Mouse (Mus musculus) hindbrain, embryonic 12.5 days (tissue): ENCODE data around the gene B4gat1. TPM values are rescaled to one million over a fixed set of nuclear protein-coding genes. Genes with fewer than 3 reads are reported as not detected.

Experiments
- ATAC-seq: fragments of 200-750 bp; cut with Nextera tagmentation; 2 replicates; pipeline ENCODE4 v1.8.0; 2017; ENCODE audit warnings: moderate TSS enrichment; ENCODE audit not compliant: low FRiP score
- H3K27ac ChIP-seq: fragments of 300-500 bp; sonication (generic); 2 replicates; pipeline ENCODE4 v1.5.1; 2016; ENCODE audit warnings: mild to moderate bottlenecking
- H3K27me3 ChIP-seq: fragments of 300-500 bp; sonication (generic); 2 replicates; pipeline ENCODE4 v1.6.1; 2016; ENCODE audit warnings: mild to moderate bottlenecking
- H3K36me3 ChIP-seq: fragments of 300-500 bp; sonication (generic); 2 replicates; pipeline ENCODE4 v1.6.1; 2016; ENCODE audit warnings: mild to moderate bottlenecking
- H3K4me1 ChIP-seq: fragments of 300-500 bp; sonication (generic); 2 replicates; pipeline ENCODE4 v1.6.1; 2016
- H3K4me2 ChIP-seq: fragments of 300-500 bp; sonication (generic); replicated peaks from 2 replicates; pipeline ENCODE4 v1.6.1; 2016; ENCODE audit warnings: mild to moderate bottlenecking
- H3K4me3 ChIP-seq: fragments of 300-500 bp; sonication (generic); 2 replicates; pipeline ENCODE4 v1.5.1; 2016; ENCODE audit warnings: mild to moderate bottlenecking
- H3K9ac ChIP-seq: fragments of 300-500 bp; sonication (generic); 2 replicates; pipeline ENCODE4 v1.6.1; 2016; ENCODE audit warnings: mild to moderate bottlenecking, moderate library complexity
- H3K9me3 ChIP-seq: fragments of 300-500 bp; sonication (generic); replicated peaks from 2 replicates; pipeline ENCODE4 v1.6.1; 2016; ENCODE audit warnings: mild to moderate bottlenecking
- WGBS: fragments of 180-500 bp; shearing (Covaris S2); methylation state at CpG from one replicate; pipeline ENCODE4 v1.1.7; 2016; 5-methylcytosine and 5-hydroxymethylcytosine counted together
- polyA plus RNA-seq: library from polyadenylated mRNA; unstranded; fragments of >200 nt; fragmentation: Nextera tagmentation; extraction: Ambion mirVana; gene quantifications from 2 replicates; pipeline ENCODE4 v1.2.1, GENCODE M21; 2016

B4gat1 gene
- polyA plus RNA-seq, 1 experiment from 2014 or later: 43.8 TPM

- 80% methylated on average over 8 of the region's 8 CpGs for whole genome bisulfite sequencing
- ATAC-seq: no peak
- peaks cover 6% of the 10 kb centered on the region; the same call in 1 of the 2 replicates for H3K27me3 ChIP-seq
- no peak overlapping the region for H3K9ac ChIP-seq
- H3K4me1 ChIP-seq: no peaks in the 10 kb centered on the region
- no peak overlapping the region for H3K4me3 ChIP-seq
- no peaks in the 10 kb centered on the region for H3K36me3 ChIP-seq
- H3K27ac ChIP-seq: no peak overlapping the region
- H3K9me3 ChIP-seq: no peaks in the 10 kb centered on the region
- no peak overlapping the region for H3K4me2 ChIP-seq
Measured at GRCm38 (mm10) chr19:5013138-5013537, 25.5 kb upstream of the B4gat1 start.

DNA sequence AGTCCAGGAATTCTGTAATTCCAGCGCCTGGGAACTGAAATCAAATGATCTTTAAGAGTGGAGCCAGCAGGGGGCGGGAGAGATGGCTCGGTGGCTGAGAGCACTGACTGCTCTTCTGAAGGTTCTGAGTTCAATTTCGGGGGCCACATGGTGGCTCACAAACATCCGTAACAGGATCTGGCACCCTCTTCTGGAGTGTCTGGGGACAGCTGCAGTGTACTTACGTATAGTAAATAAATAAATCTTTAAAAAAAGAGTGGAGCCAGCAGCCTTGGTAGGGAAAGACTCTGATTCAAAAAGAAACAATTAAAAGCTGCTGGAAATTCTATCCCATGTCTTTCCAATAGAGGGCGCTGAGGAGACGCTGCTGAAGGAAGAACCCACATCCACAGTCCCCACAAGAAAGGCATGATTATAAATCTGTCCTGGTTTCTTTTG is 23.6 kb upstream of the B4gat1 start:
- Histone ChIP-seq H3K9ac (no peak overlapping the region), H3K27ac (no peak overlapping the region), H3K4me3 (no peak overlapping the region), H3K36me3 (no peaks in the 10 kb centered on the region), H3K4me2 (no peak overlapping the region), H3K27me3 (0 out of 2 replicates have a peak, but pooled peaks cover 6% of the 10 kb centered on the region), H3K9me3 (no peaks in the 10 kb centered on the region), H3K4me1 (no peaks in the 10 kb centered on the region)
- whole genome bisulfite sequencing: 18% methylated on average over 8 of the region's 8 CpGs
- ATAC-seq: no peak

GRCm38 (mm10) chr19:5016221-5016742 is 22.3 kb upstream of the B4gat1 start:
- no peak for ATAC-seq
- 44% methylated on average over 10 of the region's 10 CpGs for WGBS
- Histone ChIP-seq H3K9me3 (no peaks in the 10 kb centered on the region), H3K36me3 (no peaks in the 10 kb centered on the region), H3K27ac (no peak overlapping the region), H3K27me3 (0 out of 2 replicates have a peak, but pooled peaks cover 6% of the 10 kb centered on the region), H3K4me3 (no peak overlapping the region), H3K4me2 (no peak overlapping the region), H3K4me1 (no peaks in the 10 kb centered on the region), H3K9ac (no peak overlapping the region)

- H3K4me2 ChIP-seq: no peak overlapping the region
- WGBS: 19% methylated on average over 12 of the region's 12 CpGs
Measured at GRCm38 (mm10) chr19:5016782-5017181, 21.8 kb upstream of the B4gat1 start.

GRCm38 (mm10) chr19:5017611-5018010 is 21.0 kb upstream of the B4gat1 start:
- Histone ChIP-seq H3K36me3 (no peaks in the 10 kb centered on the region), H3K9me3 (no peaks in the 10 kb centered on the region), H3K27ac (no peak overlapping the region), H3K4me2 (no peak overlapping the region), H3K4me1 (no peaks in the 10 kb centered on the region), H3K9ac (no peak overlapping the region), H3K4me3 (no peak overlapping the region), H3K27me3 (0 out of 2 replicates have a peak, but pooled peaks cover 2% of the 10 kb centered on the region)
- no peak for ATAC-seq
- WGBS: 83% methylated on average over 4 of the region's 4 CpGs

More at GRCm38 (mm10) chr19:5016782-5017181, 21.8 kb upstream of the B4gat1 start:
- no peaks in the 10 kb centered on the region for H3K36me3 ChIP-seq
- H3K27me3 ChIP-seq: 0 out of 2 replicates have a peak, but pooled peaks cover 6% of the 10 kb centered on the region
- H3K9me3 ChIP-seq: no peaks in the 10 kb centered on the region
- no peak overlapping the region for H3K9ac ChIP-seq
- no peaks in the 10 kb centered on the region for H3K4me1 ChIP-seq
- no peak overlapping the region for H3K4me3 ChIP-seq
- no peak for ATAC-seq
- no peak overlapping the region for H3K27ac ChIP-seq

DNA sequence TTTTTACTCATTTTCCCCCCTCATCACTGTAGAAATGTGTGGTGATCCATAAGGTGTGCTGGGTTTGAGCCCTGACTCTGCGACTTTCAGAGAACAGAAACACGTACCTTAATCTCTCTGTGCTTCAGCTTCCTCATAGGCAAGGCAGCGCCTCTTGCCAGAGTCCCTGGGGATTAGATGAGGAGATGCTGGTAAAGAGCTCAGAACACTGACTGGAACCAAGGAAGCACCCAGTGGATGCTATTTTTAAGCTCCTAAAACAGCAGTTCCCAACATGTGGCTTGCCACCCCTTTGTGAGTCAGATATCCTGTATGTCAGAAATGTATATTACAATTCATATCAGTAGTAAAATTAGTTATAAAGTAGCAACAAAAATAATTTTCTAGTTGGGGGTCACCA is 20.4 kb upstream of the B4gat1 start:
- Histone ChIP-seq H3K4me1 (no peaks in the 10 kb centered on the region), H3K4me3 (no peak overlapping the region), H3K9me3 (no peaks in the 10 kb centered on the region), H3K36me3 (no peaks in the 10 kb centered on the region), H3K9ac (no peak overlapping the region), H3K27me3 (no peaks in the 10 kb centered on the region), H3K27ac (no peak overlapping the region), H3K4me2 (no peak overlapping the region)
- no peak for ATAC-seq
- WGBS: 86% methylated on average over 3 of the region's 3 CpGs

DNA sequence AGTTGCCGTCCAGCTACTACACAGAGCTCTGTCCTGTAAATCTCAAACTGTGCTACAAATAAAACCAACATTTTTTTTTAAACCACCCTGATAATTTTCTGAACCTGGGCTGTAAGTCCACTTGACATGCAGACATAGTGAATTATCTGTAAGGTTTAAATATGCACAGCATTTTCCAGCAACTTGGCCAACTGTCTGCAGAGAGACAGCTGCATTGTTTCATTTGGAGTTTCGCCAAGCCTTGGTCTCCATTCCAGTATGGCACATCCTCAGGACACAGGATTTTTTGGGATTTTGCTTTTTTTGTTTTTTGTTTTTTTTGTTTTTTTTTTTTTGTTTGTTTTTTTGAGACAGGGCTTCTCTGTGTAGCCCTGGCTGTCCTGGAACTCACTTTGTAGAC is 17.2 kb upstream of the B4gat1 start:
- no peaks in the 10 kb centered on the region for H3K27me3 ChIP-seq
- H3K27ac ChIP-seq: no peak overlapping the region
- H3K4me3 ChIP-seq: no peak overlapping the region
- H3K9me3 ChIP-seq: no peaks in the 10 kb centered on the region
- H3K36me3 ChIP-seq: 0 out of 2 replicates have a peak, but pooled peaks cover 2% of the 10 kb centered on the region
- WGBS: 96% methylated on average over 2 of the region's 2 CpGs
- H3K9ac ChIP-seq: no peak overlapping the region
- no peaks in the 10 kb centered on the region for H3K4me1 ChIP-seq
- no peak overlapping the region for H3K4me2 ChIP-seq
- ATAC-seq: no peak

DNA sequence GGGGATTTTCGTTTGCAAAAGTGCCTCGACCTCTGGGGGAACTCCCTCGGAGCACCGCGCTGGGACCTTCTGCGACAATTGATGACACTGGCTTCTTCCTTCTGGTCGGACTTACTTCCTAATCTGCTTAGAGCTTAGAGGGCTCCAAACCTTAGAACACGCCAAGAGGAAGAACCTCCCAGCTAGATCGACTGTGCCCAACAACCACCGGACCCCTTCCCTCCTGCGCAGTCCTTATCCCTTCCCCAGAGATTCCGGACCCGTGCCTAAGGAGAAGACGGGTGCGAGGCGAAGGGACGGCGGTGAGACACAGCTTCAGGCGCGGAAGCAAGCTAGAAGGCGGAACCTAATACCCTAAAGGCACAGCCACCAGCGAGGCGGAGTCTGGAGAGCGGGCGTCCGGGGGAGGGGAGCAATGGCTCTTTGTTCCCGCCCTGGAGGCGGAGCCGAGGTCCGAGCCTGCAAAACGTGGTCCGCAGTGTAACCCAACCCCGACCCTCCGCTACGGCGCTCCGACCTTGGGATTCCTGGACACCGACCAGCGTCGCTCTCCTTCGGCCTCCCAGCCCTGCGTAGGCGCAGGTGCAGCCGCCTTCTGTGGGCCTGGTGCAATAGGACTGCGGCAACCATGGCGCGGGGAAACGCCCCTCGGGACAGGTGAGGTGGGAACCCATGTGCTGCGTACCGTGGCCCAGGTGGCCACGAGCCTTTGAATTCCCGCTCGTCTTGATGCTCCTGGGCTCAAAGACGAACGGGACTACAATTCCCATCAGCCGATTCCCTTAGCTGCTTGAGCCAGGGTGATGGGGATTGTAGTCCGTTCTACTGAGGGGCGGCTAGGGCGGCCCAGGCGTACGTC is 14.8 kb upstream of the B4gat1 start, which contains the start of gene Slc29a2:
Gene Slc29a2 (plus strand): TSS at position 240 of the 859 bp plus-strand sequence.
- ATAC-seq: peak; percentile 95
- peak within 1 kb of the TSS; percentile 85 for H3K4me2 ChIP-seq
- peaks cover 16% of the 10 kb centered on the region for H3K36me3 ChIP-seq
- H3K9me3 ChIP-seq: no peaks in the 10 kb centered on the region
- H3K4me1 ChIP-seq: no peaks in the 10 kb centered on the region
- peak within 1 kb of the TSS; percentile 66 for H3K4me3 ChIP-seq
- WGBS: under 1% methylated on average over 62 of the region's 62 CpGs
- H3K27me3 ChIP-seq: no peaks in the 10 kb centered on the region
- H3K27ac ChIP-seq: peak within 1 kb of the TSS; percentile 91
- peak within 1 kb of the TSS; percentile 73 for H3K9ac ChIP-seq

DNA sequence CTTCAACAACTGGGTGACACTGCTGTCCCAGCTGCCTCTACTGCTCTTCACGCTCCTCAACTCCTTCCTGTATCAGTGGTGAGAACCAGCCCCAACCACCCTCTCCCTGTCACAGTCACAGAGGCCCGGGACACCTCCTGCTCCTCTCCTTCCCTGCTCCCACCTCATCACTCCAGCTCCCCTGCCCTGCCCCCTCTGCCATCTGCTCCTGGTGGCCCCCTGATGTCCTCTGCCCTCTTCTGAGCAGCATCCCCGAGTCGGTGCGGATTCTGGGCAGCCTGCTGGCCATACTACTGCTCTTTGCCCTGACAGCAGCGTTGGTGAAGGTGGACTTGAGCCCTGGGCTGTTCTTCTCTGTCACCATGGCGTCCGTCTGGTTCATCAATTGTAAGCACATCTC is 12.5 kb upstream of the B4gat1 start:
- no peaks in the 10 kb centered on the region for H3K27me3 ChIP-seq
- H3K36me3 ChIP-seq: peaks cover 35% of the 10 kb centered on the region
- no peaks in the 10 kb centered on the region for H3K4me1 ChIP-seq
- H3K27ac ChIP-seq: no peak overlapping the region
- H3K9me3 ChIP-seq: no peaks in the 10 kb centered on the region
- H3K9ac ChIP-seq: no peak overlapping the region
- no peak for ATAC-seq
- H3K4me3 ChIP-seq: no peak overlapping the region
- 86% methylated on average over 8 of the region's 8 CpGs for WGBS
- H3K4me2 ChIP-seq: no peak overlapping the region

DNA sequence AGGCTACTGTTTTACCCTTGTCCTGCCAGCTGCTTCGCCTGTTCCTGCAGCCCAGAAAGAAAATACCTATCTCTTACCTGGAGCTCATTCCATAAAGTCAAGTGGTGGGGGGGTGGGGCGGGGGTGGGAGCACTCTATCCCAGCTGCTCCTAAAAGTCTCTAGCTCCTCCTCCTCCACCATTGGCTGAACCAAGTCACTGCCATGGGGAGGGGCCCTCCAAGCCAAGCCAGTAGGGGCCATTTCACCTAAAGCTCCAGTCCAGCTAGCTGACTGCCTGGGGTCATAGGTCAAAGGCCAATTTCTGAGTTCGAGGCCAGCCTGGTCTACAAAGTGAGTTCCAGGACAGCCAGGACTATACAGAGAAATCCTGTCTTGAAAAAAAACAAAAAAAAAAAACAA is 5.9 kb upstream of the B4gat1 start:
- Histone ChIP-seq H3K36me3 (peaks cover 30% of the 10 kb centered on the region), H3K4me3 (no peak overlapping the region), H3K4me1 (peaks cover 2% of the 10 kb centered on the region; the same call in 1 of the 2 replicates), H3K27me3 (no peaks in the 10 kb centered on the region), H3K9me3 (no peaks in the 10 kb centered on the region), H3K9ac (no peak overlapping the region), H3K4me2 (no peak overlapping the region), H3K27ac (no peak overlapping the region)
- ATAC-seq: no peak
- WGBS: 92% methylated on average over 3 of the region's 3 CpGs

- no peak for ATAC-seq
- Histone ChIP-seq H3K27me3 (no peaks in the 10 kb centered on the region), H3K36me3 (no peaks in the 10 kb centered on the region), H3K4me2 (no peak overlapping the region), H3K27ac (no peak overlapping the region), H3K4me3 (no peak overlapping the region), H3K4me1 (peaks cover 24% of the 10 kb centered on the region), H3K9me3 (no peaks in the 10 kb centered on the region), H3K9ac (no peak overlapping the region)
- 83% methylated on average over 4 of the region's 4 CpGs for WGBS
Measured at GRCm38 (mm10) chr19:5036577-5036976, 2.0 kb upstream of the B4gat1 start.

DNA sequence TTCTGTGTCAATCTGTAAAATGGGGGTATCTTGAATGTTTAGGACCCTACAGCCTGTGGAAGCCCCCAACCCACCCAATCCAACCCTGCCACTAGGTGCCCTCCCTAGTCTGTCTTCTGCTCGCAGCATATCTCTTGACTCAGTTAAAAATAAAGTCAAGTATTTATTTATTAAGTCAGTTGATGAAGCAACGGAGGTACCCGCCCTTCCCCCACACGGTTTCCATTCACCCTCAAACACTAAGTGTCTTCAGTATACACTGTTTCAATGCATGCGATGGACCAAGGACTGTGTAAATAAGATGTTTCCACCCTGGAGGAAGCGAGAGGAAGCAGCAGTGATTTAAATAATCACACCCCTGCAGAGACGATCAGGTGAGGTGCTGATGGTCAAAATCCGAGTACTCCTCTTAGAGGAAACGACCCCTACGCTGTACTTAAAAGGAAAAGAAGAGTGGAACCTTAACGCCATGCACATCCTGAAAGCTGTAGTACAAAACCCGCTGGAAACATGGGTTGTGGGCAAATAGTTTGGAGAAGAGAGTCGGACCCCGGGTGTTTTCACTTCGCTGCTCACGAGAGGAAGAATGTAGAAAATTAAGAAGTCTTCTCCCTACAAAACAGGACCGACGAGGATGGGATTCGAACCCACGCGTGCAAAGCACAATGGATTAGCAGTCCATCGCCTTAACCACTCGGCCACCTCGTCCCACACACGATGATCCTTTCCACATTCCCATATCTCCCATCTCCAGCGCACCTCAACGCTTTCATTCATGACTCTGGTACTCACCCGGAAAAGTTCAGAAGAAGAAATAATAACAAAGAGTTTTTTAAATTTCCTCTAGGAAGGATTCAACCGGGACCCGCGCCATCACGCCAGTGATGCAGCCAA is 701 bp upstream of the B4gat1 start:
- Histone ChIP-seq H3K4me3 (peak overlapping the region; percentile 78), H3K4me2 (peak overlapping the region; percentile 99), H3K9me3 (no peaks in the 10 kb centered on the region), H3K27me3 (no peaks in the 10 kb centered on the region), H3K4me1 (peaks cover 35% of the 10 kb centered on the region), H3K36me3 (no peaks in the 10 kb centered on the region), H3K27ac (peak overlapping the region; percentile 85), H3K9ac (peak overlapping the region; percentile 91)
- 5% methylated on average over 32 of the region's 32 CpGs for WGBS
- peak; percentile 53 for ATAC-seq
